Mouse (Mus musculus): ENCODE data around the gene Retn. TPM values are rescaled to one million over a fixed set of nuclear protein-coding genes. Genes with fewer than 3 reads are reported as not detected.

The Retn gene
- polyA plus RNA-seq (2012; rRNA removed; ENCODE audit: low replicate concordance): 2.4 TPM in 1 of 2 replicates, not detected in the other

DNA sequence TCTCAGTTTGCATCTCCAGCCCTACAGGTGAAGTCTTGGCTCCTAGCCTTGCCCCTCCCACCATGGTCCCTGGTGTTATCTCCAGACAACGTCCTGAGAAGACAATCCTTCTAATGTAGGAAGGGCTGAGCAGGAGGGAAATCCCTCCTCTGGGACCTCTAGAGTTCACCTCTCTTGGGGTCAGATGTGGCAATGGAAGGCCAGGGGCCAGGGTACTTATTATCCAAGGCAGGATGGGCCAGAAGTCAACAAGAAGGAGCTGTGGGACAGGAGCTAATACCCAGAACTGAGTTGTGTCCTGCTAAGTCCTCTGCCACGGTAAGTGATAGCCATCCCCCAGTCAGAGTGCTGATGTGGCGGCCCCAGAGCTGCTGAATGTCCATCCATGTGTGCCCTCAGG, at the start of gene Retn:
Retn (plus strand) TSS at position 245 of the 400 bp plus-strand sequence.

DNA sequence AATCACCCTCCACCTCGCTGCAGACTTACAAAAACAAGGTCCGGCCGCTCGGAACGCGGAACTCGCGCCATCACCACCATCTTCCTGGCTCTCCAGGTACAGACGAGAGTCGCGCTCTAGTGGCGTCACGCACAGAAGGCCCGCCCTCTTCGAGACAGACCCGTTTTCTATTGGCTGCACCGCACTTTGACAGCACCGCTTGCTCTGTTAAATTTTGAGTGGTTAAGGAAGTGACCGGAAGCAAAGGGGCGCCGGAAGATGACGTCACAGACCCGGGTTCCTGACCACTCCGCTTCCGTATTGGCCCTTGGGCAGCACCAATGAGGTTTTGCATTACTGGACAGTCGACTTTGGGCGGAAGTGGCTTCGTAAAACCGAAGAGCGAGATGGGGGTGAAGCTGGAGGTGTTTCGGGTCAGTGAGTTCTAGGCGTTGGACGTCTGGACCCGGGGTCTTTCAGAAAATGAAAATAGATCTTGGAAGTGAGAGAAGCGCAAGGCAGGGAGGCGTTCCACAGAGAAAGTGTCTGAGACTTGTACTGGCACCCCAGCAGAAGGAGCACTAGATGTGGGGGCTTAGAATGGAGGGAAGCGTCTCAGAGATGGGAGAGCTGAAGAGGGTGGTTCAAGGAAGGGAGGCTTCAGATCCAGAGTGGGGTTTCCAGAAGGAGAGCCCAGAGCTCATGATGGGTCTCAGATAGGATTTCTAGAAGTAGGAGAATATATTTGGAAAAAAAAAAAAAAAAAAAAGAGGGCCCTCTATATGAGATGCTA, 34.2 kb upstream of the Retn start, which contains the start of the genes Xab2 and Pet100:
Xab2 (minus strand) TSS at position 118 of the 772 bp plus-strand sequence.
Pet100 (plus strand) TSS at position 350 of the 772 bp plus-strand sequence.

DNA sequence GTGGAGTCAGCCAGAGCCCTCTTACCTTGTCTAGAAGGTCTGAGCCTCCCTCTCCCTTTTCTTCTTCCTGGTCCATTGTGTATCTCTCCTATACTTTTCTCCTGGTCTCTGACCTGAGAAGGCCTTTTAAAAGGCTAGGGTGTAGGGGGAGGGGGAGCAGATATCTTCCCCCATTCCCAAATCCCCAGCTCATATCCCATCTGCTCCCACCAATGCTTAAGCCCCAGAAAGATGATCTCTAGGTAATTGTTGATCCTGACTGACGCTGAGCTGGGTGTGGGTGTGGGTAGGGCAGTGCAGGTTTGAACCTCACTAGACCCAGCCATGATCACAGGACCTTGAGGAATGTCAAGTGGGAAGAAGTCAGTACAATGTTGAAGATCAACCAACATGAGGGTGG, 30.1 kb upstream of the Retn start, which contains the start of gene Pcp2:
Pcp2 (minus strand) TSS at position 101 of the 400 bp plus-strand sequence.

DNA sequence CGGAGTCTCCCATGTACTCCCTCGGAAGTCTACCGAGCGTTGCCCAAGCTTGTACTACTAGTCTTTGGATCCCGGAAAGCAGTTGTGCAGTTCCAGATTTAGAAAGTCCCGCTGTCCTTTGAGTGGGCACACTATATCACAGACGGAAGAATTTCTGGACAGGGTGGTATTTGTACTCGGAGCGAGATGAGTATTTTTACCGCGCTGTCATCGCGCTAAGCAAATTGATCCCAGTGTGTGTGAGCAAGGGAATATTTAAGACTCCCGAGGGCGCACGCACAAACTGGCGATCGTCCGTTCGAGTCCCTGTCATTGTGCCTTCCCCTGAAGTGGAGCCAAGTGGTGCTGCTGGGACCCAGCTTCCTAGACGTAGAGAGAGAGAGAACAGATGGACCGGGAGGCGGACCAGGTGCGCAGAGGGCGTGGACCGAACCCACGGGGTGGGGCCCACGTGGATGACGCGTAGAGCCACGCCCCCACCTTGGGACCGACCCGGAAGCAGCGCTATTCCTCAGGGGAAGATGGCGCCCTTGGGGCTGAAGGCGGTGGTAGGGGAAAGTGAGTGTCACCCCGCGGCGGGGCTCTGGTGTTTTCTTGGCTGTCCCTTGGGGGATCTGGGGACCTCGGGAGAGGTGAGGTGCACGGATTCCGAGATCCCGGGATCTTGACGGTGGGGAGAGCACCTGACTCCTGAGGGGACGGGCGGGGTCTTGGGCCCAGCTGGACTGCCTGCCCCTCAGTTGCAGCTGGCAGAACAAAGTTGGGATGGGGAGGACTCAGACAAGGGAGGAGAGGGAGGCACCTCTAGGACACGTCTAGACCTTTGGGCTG, 24.7 kb upstream of the Retn start, which contains the start of gene Stxbp2:
Stxbp2 (plus strand) TSS at position 309 of the 831 bp plus-strand sequence.

DNA sequence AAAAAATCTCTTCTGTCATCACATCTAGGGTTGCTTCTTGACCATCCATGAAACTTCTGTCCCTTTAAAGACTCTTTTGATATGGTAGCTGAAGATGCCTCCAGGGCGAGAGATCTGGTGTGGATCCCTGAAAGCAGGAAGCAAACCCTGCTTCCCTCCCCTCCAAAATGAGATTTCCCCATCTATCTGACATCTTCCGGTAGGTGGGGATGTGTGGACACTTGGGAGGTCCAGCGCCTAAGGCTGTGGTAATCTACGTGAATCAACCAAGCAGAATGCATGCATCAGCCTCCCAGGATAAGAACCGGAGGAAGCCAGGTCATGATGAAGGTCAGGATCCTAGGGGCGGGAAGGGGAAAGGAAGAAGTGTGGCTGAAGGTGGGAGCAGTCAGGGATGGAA, 9.9 kb downstream of the Retn start, which contains the start of gene Mcemp1:
Mcemp1 (plus strand) TSS at position 248 of the 400 bp plus-strand sequence.

DNA sequence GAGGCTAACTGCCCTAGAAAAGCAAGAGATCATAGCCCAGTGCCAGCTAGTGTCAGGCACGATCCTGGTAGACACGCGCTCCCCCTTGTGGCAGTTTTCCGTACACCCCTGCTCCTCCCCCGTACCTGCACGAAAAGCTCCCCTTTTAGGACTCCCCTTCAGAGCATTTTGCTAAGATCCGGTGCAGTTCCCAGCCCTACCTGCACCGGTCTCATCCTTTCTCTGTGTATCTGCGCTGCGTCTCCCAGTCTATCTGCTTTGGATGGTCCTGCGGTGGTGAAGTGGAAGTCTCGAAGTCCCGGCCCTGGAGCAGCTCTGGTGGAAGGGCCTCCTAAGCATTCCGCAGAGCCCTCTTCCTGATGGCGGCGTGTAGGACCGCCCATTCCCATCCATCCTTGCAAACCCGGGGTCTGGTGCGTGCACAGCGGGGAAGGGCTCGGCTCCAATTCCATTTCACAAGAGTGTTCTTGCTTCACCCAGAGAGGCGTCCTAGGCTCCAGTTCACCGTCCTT, 16.5 kb downstream of the Retn start, which contains the start of gene Fcor:
Fcor (minus strand) TSS at position 383 of the 512 bp plus-strand sequence.

DNA sequence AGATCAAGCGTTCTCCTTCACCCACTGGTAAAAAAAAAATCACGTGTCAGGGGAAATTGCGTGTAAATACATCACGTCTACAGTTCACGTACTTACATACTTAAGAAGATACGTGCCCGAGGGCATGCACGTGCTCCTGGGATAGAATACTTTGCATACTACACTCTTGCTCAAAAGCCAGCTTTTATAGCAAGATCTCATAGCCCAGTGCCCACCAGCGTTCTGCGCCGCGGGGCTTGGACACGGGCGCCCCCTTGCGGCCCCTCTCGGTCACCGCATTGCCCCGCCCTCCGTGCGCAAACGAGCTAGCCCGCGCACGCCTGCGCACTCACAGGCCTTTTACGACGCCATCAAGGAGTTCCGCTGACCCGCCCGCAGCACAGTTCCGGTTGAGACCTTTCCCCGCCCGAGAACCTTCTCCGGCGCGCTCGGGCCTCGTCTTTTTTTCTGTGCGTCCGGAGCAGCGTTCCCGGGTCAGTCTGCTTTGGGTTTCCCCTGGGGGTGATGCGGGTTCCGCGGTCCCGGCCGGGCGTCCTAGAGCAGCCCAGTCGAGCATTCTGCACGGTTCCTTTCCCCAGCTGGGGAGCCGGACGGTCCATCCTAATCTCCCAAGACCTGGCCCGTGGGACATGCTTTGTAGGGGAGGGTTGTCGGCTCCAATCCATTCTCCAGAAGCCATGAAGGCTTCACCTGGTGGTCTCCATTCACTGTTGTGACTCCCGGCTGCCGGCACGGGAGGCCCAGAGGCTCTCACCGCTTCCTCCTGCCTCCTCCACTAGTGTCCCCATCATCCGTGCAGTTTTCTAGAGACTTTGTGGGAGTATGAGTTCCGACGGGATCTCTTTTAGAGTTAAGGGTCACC, 20.8 kb downstream of the Retn start, which contains the start of gene Trappc5:
Trappc5 (plus strand) TSS at position 169 of the 862 bp plus-strand sequence.

DNA sequence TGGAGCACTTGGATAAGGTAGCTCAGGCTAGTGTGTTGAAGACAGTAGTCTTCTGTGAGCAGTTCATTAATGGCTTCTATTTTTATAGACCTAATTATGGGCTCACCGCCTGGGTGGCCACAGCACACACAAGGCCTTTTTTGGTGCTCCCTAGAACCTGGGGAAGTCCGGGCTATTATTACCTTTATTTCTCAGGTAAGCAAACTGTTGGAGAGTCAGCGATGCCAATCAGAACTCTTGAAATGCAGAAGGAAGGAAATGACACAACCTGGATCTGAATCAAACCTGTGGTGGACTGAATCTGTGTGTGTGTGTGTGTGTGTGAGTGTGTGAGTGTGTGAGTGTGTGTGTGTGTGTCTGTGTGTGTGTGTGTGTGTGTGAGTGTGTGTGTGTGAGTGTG, 38.6 kb downstream of the Retn start, which contains the start of gene Fcer2a:
Fcer2a (minus strand) TSS at position 55 of the 400 bp plus-strand sequence.

Other genes with a start within 250 kb of the Retn start
- gene Pex11g, start 188.1 kb upstream of the Retn start, polyA plus RNA-seq (2012; rRNA removed; ENCODE audit: low replicate concordance): 12.5 and 16.2 TPM in 2 replicates
- 0.21 TPM in 1 of 2 replicates, not detected in the other for gene Tex45, start 184.9 kb upstream of the Retn start, polyA plus RNA-seq (2012; rRNA removed; ENCODE audit: low replicate concordance)
- 27.4 and 34.8 TPM in 2 replicates for gene Zfp358, start 162.6 kb upstream of the Retn start, polyA plus RNA-seq (2012; rRNA removed; ENCODE audit: low replicate concordance)
- gene Mcoln1, start 155.3 kb upstream of the Retn start, polyA plus RNA-seq (2012; rRNA removed; ENCODE audit: low replicate concordance): 386 and 793 TPM in 2 replicates
- gene Pnpla6, start 140.4 kb upstream of the Retn start, polyA plus RNA-seq (2012; rRNA removed; ENCODE audit: low replicate concordance): 40.4 and 72.5 TPM in 2 replicates
- 0.14 and 1.1 TPM in 2 replicates for gene C330021F23Rik, start 87.8 kb upstream of the Retn start, polyA plus RNA-seq (2012; rRNA removed; ENCODE audit: low replicate concordance)
- 74.9 and 113 TPM in 2 replicates for gene Camsap3, start 68.5 kb upstream of the Retn start, polyA plus RNA-seq (2012; rRNA removed; ENCODE audit: low replicate concordance)
- 26.7 and 29.0 TPM in 2 replicates for gene Xab2, start 34.5 kb upstream of the Retn start, polyA plus RNA-seq (2012; rRNA removed; ENCODE audit: low replicate concordance)
- 1.5 and 4.4 TPM in 2 replicates for gene Pet100, start 34.2 kb upstream of the Retn start, polyA plus RNA-seq (2012; rRNA removed; ENCODE audit: low replicate concordance)
- not detected in 2 replicates for gene Pcp2, start 30.2 kb upstream of the Retn start, polyA plus RNA-seq (2012; rRNA removed; ENCODE audit: low replicate concordance)
- 256 and 257 TPM in 2 replicates for gene Stxbp2, start 24.8 kb upstream of the Retn start, polyA plus RNA-seq (2012; rRNA removed; ENCODE audit: low replicate concordance)
- 0.07 TPM in 1 of 2 replicates, not detected in the other for gene Mcemp1, start 10.0 kb downstream of the Retn start, polyA plus RNA-seq (2012; rRNA removed; ENCODE audit: low replicate concordance)
- 0.37 and 2.7 TPM in 2 replicates for gene Fcor, start 16.6 kb downstream of the Retn start, polyA plus RNA-seq (2012; rRNA removed; ENCODE audit: low replicate concordance)
- gene Trappc5, start 20.5 kb downstream of the Retn start, polyA plus RNA-seq (2012; rRNA removed; ENCODE audit: low replicate concordance): 19.8 and 32.5 TPM in 2 replicates
- gene Fcer2a, start 38.4 kb downstream of the Retn start, polyA plus RNA-seq (2012; rRNA removed; ENCODE audit: low replicate concordance): 0.87 TPM in 1 of 2 replicates, not detected in the other
- gene Clec4g, start 64.9 kb downstream of the Retn start, polyA plus RNA-seq (2012; rRNA removed; ENCODE audit: low replicate concordance): 0.07 TPM in 1 of 2 replicates, not detected in the other
- 0.28 TPM in 1 of 2 replicates, not detected in the other for gene Cd209a, start 93.2 kb downstream of the Retn start, polyA plus RNA-seq (2012; rRNA removed; ENCODE audit: low replicate concordance)
- not detected in 2 replicates for gene Cd209e, start 198.5 kb downstream of the Retn start, polyA plus RNA-seq (2012; rRNA removed; ENCODE audit: low replicate concordance)
- not detected in 2 replicates for gene Cd209d, start 222.8 kb downstream of the Retn start, polyA plus RNA-seq (2012; rRNA removed; ENCODE audit: low replicate concordance)

Data from duodenum, adult 2 months (tissue).